Mouse (Mus musculus): ENCODE data around the gene Tmem190. TPM values are rescaled to one million over a fixed set of nuclear protein-coding genes. Genes with fewer than 3 reads are reported as not detected.

Tmem190 gene
- total and polyA plus RNA-seq, 2 experiments from 2014 or later, result not detected

- 54% methylated on average over 4 of the region's 4 CpGs for WGBS
These were observed 42.6 kb downstream of the Tmem190 start for GRCm38 (mm10) chr7:4825365-4825764.

GRCm38 (mm10) chr7:4830476-4830875 lies 47.7 kb downstream of the Tmem190 start:
- H3K9ac ChIP-seq (replicated peaks; ENCODE audit: low read length), result no peak overlapping the region
- H3K27ac ChIP-seq, result no peak overlapping the region
- H3K9me3 ChIP-seq (ENCODE audit: low read length), result no peaks in the 10 kb centered on the region
- no peak for TF ChIP-seq CTCF (IDR thresholded peaks at IDR 0.05; ENCODE audit: low read depth)
- ATAC-seq (no peak), DNase-seq (ENCODE audit: low spot score) (no peak)
- H3K4me1 ChIP-seq (ENCODE audit: insufficient read depth, low read length), result no peaks in the 10 kb centered on the region
- H3K36me3 ChIP-seq (ENCODE audit: insufficient read depth, low read length), result no peaks in the 10 kb centered on the region
- H3K4me3 ChIP-seq (ENCODE audit: low read length), result no peak overlapping the region
- H3K4me2 ChIP-seq (ENCODE audit: low read depth, low read length), result no peak overlapping the region
- no peaks in the 10 kb centered on the region for H3K27me3 ChIP-seq (ENCODE audit: insufficient read depth, low read length)
- 16% methylated on average over 12 of the region's 12 CpGs for WGBS

More at GRCm38 (mm10) chr7:4825365-4825764, 42.6 kb downstream of the Tmem190 start:
- ATAC-seq (no peak), DNase-seq (ENCODE audit: low spot score) (no peak)
- Histone ChIP-seq H3K4me1 (ENCODE audit: insufficient read depth, low read length) (no peaks in the 10 kb centered on the region), H3K9ac (replicated peaks; ENCODE audit: low read length) (no peak overlapping the region), H3K36me3 (ENCODE audit: insufficient read depth, low read length) (no peaks in the 10 kb centered on the region), H3K4me2 (ENCODE audit: low read depth, low read length) (no peak overlapping the region), H3K4me3 (ENCODE audit: low read length) (no peak overlapping the region), H3K27me3 (ENCODE audit: insufficient read depth, low read length) (no peaks in the 10 kb centered on the region), H3K27ac (no peak overlapping the region), H3K9me3 (ENCODE audit: low read length) (no peaks in the 10 kb centered on the region)
- TF ChIP-seq CTCF (IDR thresholded peaks at IDR 0.05; ENCODE audit: low read depth), result no peak

Other genes with a start within 250 kb of the Tmem190 start
- 81.1 and 83.7 TPM in 2 replicates for gene Syt5, start 235.4 kb upstream of the Tmem190 start, total RNA-seq (2014; rRNA removed)
- 103 and 106 TPM in 2 replicates for gene Syt5, start 235.4 kb upstream of the Tmem190 start, polyA plus RNA-seq (2015; fragmentation: Nextera tagmentation; extraction: Ambion mirVana)
- 0.54 and 0.99 TPM in 2 replicates for gene Ptprh, start 178.9 kb upstream of the Tmem190 start, total RNA-seq (2014; rRNA removed)
- gene Ptprh, start 178.9 kb upstream of the Tmem190 start, polyA plus RNA-seq (2015; fragmentation: Nextera tagmentation; extraction: Ambion mirVana), result 0.52 and 0.74 TPM in 2 replicates
- 14.2 and 17.4 TPM in 2 replicates for gene Tmem86b, start 151.5 kb upstream of the Tmem190 start, total RNA-seq (2014; rRNA removed)
- 1.1 and 1.5 TPM in 2 replicates for gene Tmem86b, start 151.5 kb upstream of the Tmem190 start, polyA plus RNA-seq (2015; fragmentation: Nextera tagmentation; extraction: Ambion mirVana)
- gene Ppp6r1, start 123.9 kb upstream of the Tmem190 start, total RNA-seq (2014; rRNA removed), result 136 and 142 TPM in 2 replicates
- 9.4 and 10.3 TPM in 2 replicates for gene Ppp6r1, start 123.9 kb upstream of the Tmem190 start, polyA plus RNA-seq (2015; fragmentation: Nextera tagmentation; extraction: Ambion mirVana)
- gene Hspbp1, start 97.9 kb upstream of the Tmem190 start, total RNA-seq (2014; rRNA removed), result 259 and 288 TPM in 2 replicates
- gene Hspbp1, start 97.9 kb upstream of the Tmem190 start, polyA plus RNA-seq (2015; fragmentation: Nextera tagmentation; extraction: Ambion mirVana), result 172 and 174 TPM in 2 replicates
- 195 and 217 TPM in 2 replicates for gene Brsk1, start 92.3 kb upstream of the Tmem190 start, total RNA-seq (2014; rRNA removed)
- gene Brsk1, start 92.3 kb upstream of the Tmem190 start, polyA plus RNA-seq (2015; fragmentation: Nextera tagmentation; extraction: Ambion mirVana), result 6.7 and 7.1 TPM in 2 replicates
- gene Tmem150b, start 57.7 kb upstream of the Tmem190 start, total RNA-seq (2014; rRNA removed), result not detected in 2 replicates
- 0.13 TPM in 2 replicates for gene Tmem150b, start 57.7 kb upstream of the Tmem190 start, polyA plus RNA-seq (2015; fragmentation: Nextera tagmentation; extraction: Ambion mirVana)
- 29.3 and 39.5 TPM in 2 replicates for gene Kmt5c, start 42.8 kb upstream of the Tmem190 start, total RNA-seq (2014; rRNA removed)
- 30.7 and 36.5 TPM in 2 replicates for gene Kmt5c, start 42.8 kb upstream of the Tmem190 start, polyA plus RNA-seq (2015; fragmentation: Nextera tagmentation; extraction: Ambion mirVana)
- 10.6 and 37.2 TPM in 2 replicates for gene Cox6b2, start 29.8 kb upstream of the Tmem190 start, total RNA-seq (2014; rRNA removed)
- gene Cox6b2, start 29.8 kb upstream of the Tmem190 start, polyA plus RNA-seq (2015; fragmentation: Nextera tagmentation; extraction: Ambion mirVana), result 47.0 and 50.1 TPM in 2 replicates
- not detected in 2 replicates for gene Fam71e2, start 11.6 kb upstream of the Tmem190 start, total RNA-seq (2014; rRNA removed)
- gene Fam71e2, start 11.6 kb upstream of the Tmem190 start, polyA plus RNA-seq (2015; fragmentation: Nextera tagmentation; extraction: Ambion mirVana), result not detected in 2 replicates
- 2.0 TPM in 1 of 2 replicates, not detected in the other for gene Il11, start 78 bp upstream of the Tmem190 start, total RNA-seq (2014; rRNA removed)
- 1.1 and 1.3 TPM in 2 replicates for gene Il11, start 78 bp upstream of the Tmem190 start, polyA plus RNA-seq (2015; fragmentation: Nextera tagmentation; extraction: Ambion mirVana)
- 13.7 and 13.9 TPM in 2 replicates for gene Tmem238, start 6.7 kb downstream of the Tmem190 start, total RNA-seq (2014; rRNA removed)
- gene Tmem238, start 6.7 kb downstream of the Tmem190 start, polyA plus RNA-seq (2015; fragmentation: Nextera tagmentation; extraction: Ambion mirVana), result 16.8 and 18.2 TPM in 2 replicates
- 145 and 147 TPM in 2 replicates for gene Rpl28, start 9.9 kb downstream of the Tmem190 start, total RNA-seq (2014; rRNA removed)
- gene Rpl28, start 9.9 kb downstream of the Tmem190 start, polyA plus RNA-seq (2015; fragmentation: Nextera tagmentation; extraction: Ambion mirVana), result 304 and 315 TPM in 2 replicates
- 264 and 324 TPM in 2 replicates for gene Ube2s, start 29.7 kb downstream of the Tmem190 start, total RNA-seq (2014; rRNA removed)
- gene Ube2s, start 29.7 kb downstream of the Tmem190 start, polyA plus RNA-seq (2015; fragmentation: Nextera tagmentation; extraction: Ambion mirVana), result 223 and 233 TPM in 2 replicates
- gene Shisa7, start 61.8 kb downstream of the Tmem190 start, total RNA-seq (2014; rRNA removed), result 46.3 and 49.3 TPM in 2 replicates
- gene Shisa7, start 61.8 kb downstream of the Tmem190 start, polyA plus RNA-seq (2015; fragmentation: Nextera tagmentation; extraction: Ambion mirVana), result 5.7 and 6.9 TPM in 2 replicates
- 2.2 and 3.1 TPM in 2 replicates for gene Isoc2b, start 87.3 kb downstream of the Tmem190 start, total RNA-seq (2014; rRNA removed)
- 3.5 and 3.7 TPM in 2 replicates for gene Isoc2b, start 87.3 kb downstream of the Tmem190 start, polyA plus RNA-seq (2015; fragmentation: Nextera tagmentation; extraction: Ambion mirVana)
- gene Isoc2a, start 94.2 kb downstream of the Tmem190 start, total RNA-seq (2014; rRNA removed), result 8.3 and 12.2 TPM in 2 replicates
- 0.43 and 0.76 TPM in 2 replicates for gene Isoc2a, start 94.2 kb downstream of the Tmem190 start, polyA plus RNA-seq (2015; fragmentation: Nextera tagmentation; extraction: Ambion mirVana)
- 0.31 and 3.3 TPM in 2 replicates for gene Gm36210, start 123.6 kb downstream of the Tmem190 start, total RNA-seq (2014; rRNA removed)
- 0.30 and 0.45 TPM in 2 replicates for gene Gm36210, start 123.6 kb downstream of the Tmem190 start, polyA plus RNA-seq (2015; fragmentation: Nextera tagmentation; extraction: Ambion mirVana)
- gene Zfp628, start 132.3 kb downstream of the Tmem190 start, total RNA-seq (2014; rRNA removed), result 12.5 and 12.7 TPM in 2 replicates
- 5.2 and 5.7 TPM in 2 replicates for gene Zfp628, start 132.3 kb downstream of the Tmem190 start, polyA plus RNA-seq (2015; fragmentation: Nextera tagmentation; extraction: Ambion mirVana)
- gene Nat14, start 139.1 kb downstream of the Tmem190 start, total RNA-seq (2014; rRNA removed), result 24.2 and 32.3 TPM in 2 replicates
- gene Nat14, start 139.1 kb downstream of the Tmem190 start, polyA plus RNA-seq (2015; fragmentation: Nextera tagmentation; extraction: Ambion mirVana), result 27.5 and 29.4 TPM in 2 replicates
- 2.5 and 2.8 TPM in 2 replicates for gene Ssc5d, start 142.8 kb downstream of the Tmem190 start, total RNA-seq (2014; rRNA removed)
- gene Ssc5d, start 142.8 kb downstream of the Tmem190 start, polyA plus RNA-seq (2015; fragmentation: Nextera tagmentation; extraction: Ambion mirVana), result 0.77 and 1.0 TPM in 2 replicates
- 0.31 TPM in 1 of 2 replicates, not detected in the other for gene Sbk2, start 181.5 kb downstream of the Tmem190 start, total RNA-seq (2014; rRNA removed)
- not detected in 2 replicates for gene Sbk2, start 181.5 kb downstream of the Tmem190 start, polyA plus RNA-seq (2015; fragmentation: Nextera tagmentation; extraction: Ambion mirVana)
- 0.31 and 0.72 TPM in 2 replicates for gene Sbk3, start 188.2 kb downstream of the Tmem190 start, total RNA-seq (2014; rRNA removed)
- 0.23 and 0.31 TPM in 2 replicates for gene Sbk3, start 188.2 kb downstream of the Tmem190 start, polyA plus RNA-seq (2015; fragmentation: Nextera tagmentation; extraction: Ambion mirVana)
- 65.7 and 113 TPM in 2 replicates for gene Zfp579, start 213.2 kb downstream of the Tmem190 start, total RNA-seq (2014; rRNA removed)
- 37.4 and 40.2 TPM in 2 replicates for gene Zfp579, start 213.2 kb downstream of the Tmem190 start, polyA plus RNA-seq (2015; fragmentation: Nextera tagmentation; extraction: Ambion mirVana)
- gene Zfp524, start 231.5 kb downstream of the Tmem190 start, total RNA-seq (2014; rRNA removed), result 4.3 and 7.2 TPM in 2 replicates
- 4.2 and 5.1 TPM in 2 replicates for gene Zfp524, start 231.5 kb downstream of the Tmem190 start, polyA plus RNA-seq (2015; fragmentation: Nextera tagmentation; extraction: Ambion mirVana)
- gene Fiz1, start 231.8 kb downstream of the Tmem190 start, total RNA-seq (2014; rRNA removed), result 41.1 and 44.0 TPM in 2 replicates
- 27.6 and 29.1 TPM in 2 replicates for gene Fiz1, start 231.8 kb downstream of the Tmem190 start, polyA plus RNA-seq (2015; fragmentation: Nextera tagmentation; extraction: Ambion mirVana)
- not detected in 2 replicates for gene Gm44973, start 232.6 kb downstream of the Tmem190 start, total RNA-seq (2014; rRNA removed)
- 2.3 and 3.0 TPM in 2 replicates for gene Gm44973, start 232.6 kb downstream of the Tmem190 start, polyA plus RNA-seq (2015; fragmentation: Nextera tagmentation; extraction: Ambion mirVana)
- gene Zfp865, start 237.4 kb downstream of the Tmem190 start, total RNA-seq (2014; rRNA removed), result 41.5 and 43.2 TPM in 2 replicates
- 5.4 TPM in 2 replicates for gene Zfp865, start 237.4 kb downstream of the Tmem190 start, polyA plus RNA-seq (2015; fragmentation: Nextera tagmentation; extraction: Ambion mirVana)
- 39.6 and 76.5 TPM in 2 replicates for gene Ccdc106, start 237.6 kb downstream of the Tmem190 start, total RNA-seq (2014; rRNA removed)
- gene Ccdc106, start 237.6 kb downstream of the Tmem190 start, polyA plus RNA-seq (2015; fragmentation: Nextera tagmentation; extraction: Ambion mirVana), result 61.6 and 62.1 TPM in 2 replicates

Data from hindbrain, postnatal 0 days (tissue).